Mouse (Mus musculus) liver, adult 2 months (tissue): ENCODE measurements around the gene Gm10521.

ENCODE experiments used
- CTCF ChIP-seq: fragments of 200-500 bp; IDR thresholded peaks from 2 replicates; pipeline ENCODE4 v1.5.1; 2011; ENCODE audit warnings: low read depth, low read length, control low read depth
- POLR2A ChIP-seq: fragments of 200-500 bp; IDR thresholded peaks from 2 replicates; pipeline ENCODE4 v1.6.1; 2011; ENCODE audit warnings: low read length, control low read depth; ENCODE audit not compliant: insufficient read depth; ENCODE audit errors: extremely low read depth

DNA sequence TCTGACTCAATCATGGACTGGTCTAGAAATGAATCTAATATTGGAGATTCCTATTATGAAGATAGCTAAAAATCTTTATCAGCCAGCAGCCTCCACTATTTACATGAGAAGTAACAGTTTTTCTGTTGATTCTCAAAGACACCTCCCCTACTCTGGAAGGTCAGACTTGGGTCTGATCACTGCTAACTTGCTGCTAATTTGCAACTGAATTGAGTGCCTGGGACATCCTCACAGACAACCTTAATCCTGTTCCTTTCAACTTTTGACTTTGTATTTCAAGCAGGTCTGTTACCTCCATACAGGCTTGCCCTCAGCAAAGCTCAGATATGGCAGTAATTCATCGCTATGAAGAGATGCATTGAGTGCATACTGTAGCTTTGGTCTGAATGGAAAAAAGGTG is 8.5 kb downstream of the Gm10521 start:
- TF ChIP-seq CTCF (no peak), POLR2A (no peak)
